Mouse (Mus musculus): ENCODE results near the gene Trim34b.

DNA sequence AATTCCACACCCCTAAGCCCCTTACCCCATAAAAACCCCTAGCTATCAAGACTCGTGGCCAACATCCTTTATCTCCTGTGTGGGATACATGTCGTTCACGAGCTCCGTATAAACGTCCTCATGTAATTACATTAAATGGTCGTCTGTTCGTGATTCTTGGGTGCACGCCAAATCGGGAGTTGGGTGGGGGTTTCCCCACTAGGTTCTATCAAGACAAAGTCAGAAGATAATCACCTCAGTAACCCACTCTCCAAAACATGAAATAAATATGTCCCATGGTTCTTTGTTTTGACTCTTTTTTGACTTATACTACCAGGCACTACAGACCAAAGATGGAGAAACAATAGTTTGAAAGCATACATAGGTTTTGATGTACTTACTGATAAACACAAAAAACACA, 7.2 kb upstream of the Trim34b start:
- TF ChIP-seq POLR2A (IDR thresholded peaks at IDR 0.05; ENCODE audit: low read depth, low read length) (no peak), CTCF (conservative IDR thresholded peaks at IDR 0.05; ENCODE audit: insufficient read depth, insufficient read length, low read depth, low read length) (no peak)
